Mouse (Mus musculus): Measurements from ENCODE around the gene Rap1gap2. TPM values are rescaled to one million over a fixed set of nuclear protein-coding genes. Genes with fewer than 3 reads are reported as not detected.
A peak's percentile ranks its signal among the peaks of the same experiment; 100 is the strongest.
"Not testable (repeated sequence)": the region's sequence is repeated elsewhere in the genome, so short reads cannot be mapped to it uniquely, and the experiment has no call there.

Rap1gap2 gene
- polyA plus RNA-seq, 1 experiment from 2014 or later: 13.1 TPM

GRCm38 (mm10) chr11:74589401-74590238, 21.1 kb downstream of the Rap1gap2 start:
- no peak for ATAC-seq (ENCODE audit: insufficient read depth, low FRiP score, low read depth)
- H3K36me3 ChIP-seq: no peaks in the 10 kb centered on the region
- H3K4me2 ChIP-seq: peak overlapping the region; percentile 67
- peak overlapping the region; percentile 37 for H3K4me3 ChIP-seq (replicated peaks)
- H3K27me3 ChIP-seq (replicated peaks): peaks cover 46% of the 10 kb centered on the region
- 0 out of 2 replicates have a peak, but pooled peaks cover 9% of the 10 kb centered on the region for H3K4me1 ChIP-seq
- 2% methylated on average over 66 of the region's 66 CpGs for WGBS
- H3K9me3 ChIP-seq: no peaks in the 10 kb centered on the region
- no peak overlapping the region for H3K27ac ChIP-seq
- H3K9ac ChIP-seq: no peak overlapping the region

GRCm38 (mm10) chr11:74586401-74586800, 24.3 kb downstream of the Rap1gap2 start:
- no peak overlapping the region for H3K9ac ChIP-seq
- H3K27me3 ChIP-seq (replicated peaks): peaks cover 40% of the 10 kb centered on the region
- no peak overlapping the region for H3K4me3 ChIP-seq (replicated peaks)
- 67% methylated on average over 5 of the region's 5 CpGs for WGBS
- no peak overlapping the region for H3K27ac ChIP-seq
- H3K4me1 ChIP-seq: 0 out of 2 replicates have a peak, but pooled peaks cover 9% of the 10 kb centered on the region
- no peaks in the 10 kb centered on the region for H3K36me3 ChIP-seq
- ATAC-seq (ENCODE audit: insufficient read depth, low FRiP score, low read depth): no peak
- H3K4me2 ChIP-seq: no peak overlapping the region
- H3K9me3 ChIP-seq: no peaks in the 10 kb centered on the region

- H3K9ac ChIP-seq: no peak overlapping the region
- H3K4me3 ChIP-seq (replicated peaks): no peak overlapping the region
- H3K27me3 ChIP-seq (replicated peaks): peaks cover 27% of the 10 kb centered on the region
- no peak for ATAC-seq (ENCODE audit: insufficient read depth, low FRiP score, low read depth)
- 0 out of 2 replicates have a peak, but pooled peaks cover 8% of the 10 kb centered on the region for H3K4me1 ChIP-seq
- H3K36me3 ChIP-seq: no peaks in the 10 kb centered on the region
- no peaks in the 10 kb centered on the region for H3K9me3 ChIP-seq
- no peak overlapping the region for H3K27ac ChIP-seq
- no peak overlapping the region for H3K4me2 ChIP-seq
- 60% methylated on average over 10 of the region's 10 CpGs for WGBS
These were observed 25.6 kb downstream of the Rap1gap2 start for GRCm38 (mm10) chr11:74584946-74585723.

GRCm38 (mm10) chr11:74583824-74584349, 26.8 kb downstream of the Rap1gap2 start:
- no peak overlapping the region for H3K9ac ChIP-seq
- H3K4me3 ChIP-seq (replicated peaks): no peak overlapping the region

GRCm38 (mm10) chr11:74582464-74582863, 28.3 kb downstream of the Rap1gap2 start:
- no peaks in the 10 kb centered on the region for H3K36me3 ChIP-seq
- H3K9me3 ChIP-seq: no peaks in the 10 kb centered on the region
- WGBS: 79% methylated on average over 3 of the region's 3 CpGs
- no peak overlapping the region for H3K4me3 ChIP-seq (replicated peaks)
- H3K27ac ChIP-seq: no peak overlapping the region
- no peaks in the 10 kb centered on the region for H3K4me1 ChIP-seq
- H3K27me3 ChIP-seq (replicated peaks): 0 out of 2 replicates have a peak, but pooled peaks cover under 1% of the 10 kb centered on the region
- no peak for ATAC-seq (ENCODE audit: insufficient read depth, low FRiP score, low read depth)
- no peak overlapping the region for H3K9ac ChIP-seq
- no peak overlapping the region for H3K4me2 ChIP-seq

More at GRCm38 (mm10) chr11:74583824-74584349, 26.8 kb downstream of the Rap1gap2 start:
- no peak overlapping the region for H3K4me2 ChIP-seq
- 65% methylated on average over 7 of the region's 7 CpGs for WGBS
- no peak overlapping the region for H3K27ac ChIP-seq
- ATAC-seq (ENCODE audit: insufficient read depth, low FRiP score, low read depth): no peak
- H3K4me1 ChIP-seq: no peaks in the 10 kb centered on the region
- H3K36me3 ChIP-seq: no peaks in the 10 kb centered on the region
- H3K9me3 ChIP-seq: no peaks in the 10 kb centered on the region
- peaks cover 14% of the 10 kb centered on the region for H3K27me3 ChIP-seq (replicated peaks)

DNA sequence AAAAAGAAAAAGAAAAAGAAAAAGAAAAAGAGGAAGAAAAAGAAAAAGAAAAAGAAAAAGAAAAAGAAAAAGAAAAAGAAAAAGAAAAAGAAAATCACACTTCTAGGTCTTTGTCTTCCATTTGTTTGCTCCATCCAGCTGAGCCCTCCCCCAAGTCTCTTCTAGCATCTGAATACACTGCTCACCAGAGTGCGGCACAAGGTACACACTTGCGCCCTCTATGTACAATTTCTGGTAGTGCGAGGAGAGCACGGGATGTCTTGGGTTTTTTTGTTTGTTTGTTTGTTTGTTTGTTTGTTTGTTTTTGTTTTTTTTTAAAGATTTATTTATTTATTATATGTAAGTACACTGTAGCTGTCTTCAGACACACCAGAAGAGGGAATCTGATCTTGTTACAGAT, 29.4 kb downstream of the Rap1gap2 start:
- H3K27ac ChIP-seq; H3K27me3 ChIP-seq (replicated peaks); ATAC-seq (ENCODE audit: insufficient read depth, low FRiP score, low read depth); H3K36me3 ChIP-seq; H3K9me3 ChIP-seq; H3K9ac ChIP-seq; H3K4me1 ChIP-seq; H3K4me3 ChIP-seq (replicated peaks); H3K4me2 ChIP-seq: not testable (repeated sequence)
- WGBS: 60% methylated on average over 4 of the region's 4 CpGs

DNA sequence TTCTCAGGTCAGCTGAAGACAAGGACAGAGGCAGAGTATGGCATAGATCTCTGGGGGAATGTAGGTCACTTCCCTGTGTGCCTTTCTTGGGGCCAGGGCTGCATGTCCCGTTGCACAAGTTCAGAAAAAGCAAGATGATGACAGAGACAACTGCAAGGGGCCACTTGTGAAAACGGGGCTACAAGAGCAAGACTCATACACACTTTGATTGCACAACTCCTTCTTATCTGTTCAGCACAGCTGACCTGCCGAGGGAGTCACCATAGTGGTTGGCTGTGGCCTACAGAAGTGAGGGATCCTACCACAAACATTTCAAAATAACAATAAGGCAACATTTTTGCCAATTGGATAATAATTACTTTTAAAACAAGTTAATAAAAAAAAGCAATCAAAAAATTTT, 33.6 kb downstream of the Rap1gap2 start:
- H3K9ac ChIP-seq: no peak overlapping the region
- no peaks in the 10 kb centered on the region for H3K36me3 ChIP-seq
- H3K4me2 ChIP-seq: no peak overlapping the region
- WGBS: 45% methylated on average over 3 of the region's 3 CpGs
- ATAC-seq (ENCODE audit: insufficient read depth, low FRiP score, low read depth): peak; percentile 76; the same call in 1 of the 2 replicates
- H3K27me3 ChIP-seq (replicated peaks): no peaks in the 10 kb centered on the region
- H3K9me3 ChIP-seq: no peaks in the 10 kb centered on the region
- peak overlapping the region; percentile 21; the same call in 1 of the 2 replicates for H3K27ac ChIP-seq
- H3K4me3 ChIP-seq (replicated peaks): no peak overlapping the region
- H3K4me1 ChIP-seq: peaks cover 3% of the 10 kb centered on the region; the same call in 1 of the 2 replicates

GRCm38 (mm10) chr11:74575940-74576339, 34.8 kb downstream of the Rap1gap2 start:
- no peaks in the 10 kb centered on the region for H3K9me3 ChIP-seq
- 77% methylated on average over 3 of the region's 3 CpGs for WGBS
- no peak overlapping the region for H3K4me2 ChIP-seq
- H3K4me1 ChIP-seq: peaks cover 3% of the 10 kb centered on the region; the same call in 1 of the 2 replicates
- H3K27ac ChIP-seq: no peak overlapping the region
- no peaks in the 10 kb centered on the region for H3K36me3 ChIP-seq
- no peak overlapping the region for H3K4me3 ChIP-seq (replicated peaks)
- no peak overlapping the region for H3K9ac ChIP-seq
- ATAC-seq (ENCODE audit: insufficient read depth, low FRiP score, low read depth): peak; percentile 56; the same call in 1 of the 2 replicates
- no peaks in the 10 kb centered on the region for H3K27me3 ChIP-seq (replicated peaks)

DNA sequence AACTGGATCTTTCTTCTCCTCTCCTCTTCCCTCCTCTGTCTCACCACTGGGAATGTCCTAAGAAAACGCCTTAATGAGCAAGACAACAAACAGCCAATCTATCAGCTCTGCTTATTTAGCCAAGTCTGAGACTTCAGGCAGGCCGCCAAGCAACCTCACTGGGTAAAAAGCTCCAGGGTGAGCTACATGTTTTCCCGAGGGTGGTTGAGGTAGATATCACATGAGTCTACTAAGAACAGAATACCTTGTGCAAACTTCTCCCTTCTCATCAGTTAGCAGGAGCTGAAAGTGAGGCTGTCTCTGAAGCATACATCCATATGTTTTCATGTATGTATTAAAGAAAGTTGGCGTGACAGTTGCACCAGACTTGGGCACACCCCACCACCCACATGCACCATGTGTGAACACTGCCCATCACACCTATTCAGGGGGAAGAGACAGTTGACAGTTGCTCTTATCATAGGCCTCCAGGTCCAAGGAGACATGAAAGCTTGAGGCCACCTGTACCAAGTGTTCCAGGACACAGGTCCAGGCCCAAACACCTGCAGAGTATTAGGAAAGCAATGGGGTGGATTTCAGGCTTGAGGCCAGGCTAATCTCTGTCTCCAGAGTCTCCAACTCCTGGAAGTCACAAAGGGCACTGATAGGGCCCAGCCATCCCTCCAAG, 35.8 kb downstream of the Rap1gap2 start:
- no peak for ATAC-seq (ENCODE audit: insufficient read depth, low FRiP score, low read depth)
- Histone ChIP-seq H3K4me3 (replicated peaks) (no peak overlapping the region), H3K27ac (no peak overlapping the region), H3K9ac (no peak overlapping the region), H3K36me3 (no peaks in the 10 kb centered on the region), H3K4me2 (no peak overlapping the region), H3K4me1 (peaks cover 3% of the 10 kb centered on the region; the same call in 1 of the 2 replicates), H3K9me3 (no peaks in the 10 kb centered on the region), H3K27me3 (replicated peaks) (no peaks in the 10 kb centered on the region)
- WGBS: 61% methylated on average over 4 of the region's 4 CpGs

GRCm38 (mm10) chr11:74572459-74573061, 38.2 kb downstream of the Rap1gap2 start:
- Histone ChIP-seq H3K4me3 (replicated peaks) (0 out of 2 replicates have a peak overlapping the region, but pooled peaks have one; percentile 6), H3K9ac (no peak overlapping the region), H3K4me2 (no peak overlapping the region), H3K36me3 (no peaks in the 10 kb centered on the region), H3K27me3 (replicated peaks) (no peaks in the 10 kb centered on the region), H3K4me1 (peaks cover 3% of the 10 kb centered on the region; the same call in 1 of the 2 replicates), H3K27ac (no peak overlapping the region), H3K9me3 (no peaks in the 10 kb centered on the region)
- 69% methylated on average over 6 of the region's 6 CpGs for WGBS
- peak; percentile 70 for ATAC-seq (ENCODE audit: insufficient read depth, low FRiP score, low read depth)

DNA sequence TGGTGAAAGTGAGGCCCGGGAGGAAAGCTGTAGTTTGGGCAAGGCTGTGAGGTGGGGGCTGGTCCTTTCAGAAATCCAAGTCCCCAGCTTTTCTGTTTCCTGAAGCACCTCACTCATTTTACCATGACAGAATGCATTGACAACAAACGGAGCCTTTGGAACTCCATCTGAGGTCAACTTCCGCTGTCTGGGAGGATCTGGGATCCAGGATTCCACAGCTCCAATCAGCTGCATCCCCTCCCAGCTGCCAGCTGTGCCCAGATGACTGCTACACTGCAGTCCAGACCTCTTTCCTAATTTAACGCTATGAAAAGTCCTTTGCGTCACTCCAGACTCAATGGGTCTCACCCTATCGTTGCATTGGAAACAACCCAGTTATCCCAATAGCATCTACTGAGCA, 41.0 kb downstream of the Rap1gap2 start:
- ATAC-seq (ENCODE audit: insufficient read depth, low FRiP score, low read depth): no peak
- H3K36me3 ChIP-seq: no peaks in the 10 kb centered on the region
- no peak overlapping the region for H3K27ac ChIP-seq
- H3K9me3 ChIP-seq: no peaks in the 10 kb centered on the region
- H3K27me3 ChIP-seq (replicated peaks): no peaks in the 10 kb centered on the region
- no peak overlapping the region for H3K4me3 ChIP-seq (replicated peaks)
- H3K4me1 ChIP-seq: peaks cover 3% of the 10 kb centered on the region; the same call in 1 of the 2 replicates
- no peak overlapping the region for H3K9ac ChIP-seq
- 68% methylated on average over 6 of the region's 6 CpGs for WGBS
- no peak overlapping the region for H3K4me2 ChIP-seq
